Mouse (Mus musculus) C2C12 (cell line): ENCODE measurements around the gene Sfxn5.

ENCODE experiments used
- CTCF ChIP-seq: IDR thresholded peaks from one replicate; pipeline ENCODE4 v1.5.1; 2011; ENCODE audit not compliant: control insufficient read depth, insufficient read depth, insufficient read length
- MAX ChIP-seq: IDR thresholded peaks from one replicate; pipeline ENCODE4 v1.6.1; 2011; ENCODE audit warnings: mild to moderate bottlenecking, control low read depth
- MYOD1 ChIP-seq: IDR thresholded peaks from one replicate; pipeline ENCODE4 v1.6.1; 2011; ENCODE audit warnings: low read depth; ENCODE audit not compliant: control insufficient read depth, insufficient read length
- MYOG ChIP-seq: IDR thresholded peaks from one replicate; pipeline ENCODE4 v1.6.1; 2011; ENCODE audit not compliant: control insufficient read depth, insufficient read length; ENCODE audit errors: extremely low read depth
- USF1 ChIP-seq: IDR thresholded peaks from one replicate; pipeline ENCODE4 v1.6.1; 2011; ENCODE audit warnings: low read depth, mild to moderate bottlenecking, control low read depth, moderate library complexity

DNA sequence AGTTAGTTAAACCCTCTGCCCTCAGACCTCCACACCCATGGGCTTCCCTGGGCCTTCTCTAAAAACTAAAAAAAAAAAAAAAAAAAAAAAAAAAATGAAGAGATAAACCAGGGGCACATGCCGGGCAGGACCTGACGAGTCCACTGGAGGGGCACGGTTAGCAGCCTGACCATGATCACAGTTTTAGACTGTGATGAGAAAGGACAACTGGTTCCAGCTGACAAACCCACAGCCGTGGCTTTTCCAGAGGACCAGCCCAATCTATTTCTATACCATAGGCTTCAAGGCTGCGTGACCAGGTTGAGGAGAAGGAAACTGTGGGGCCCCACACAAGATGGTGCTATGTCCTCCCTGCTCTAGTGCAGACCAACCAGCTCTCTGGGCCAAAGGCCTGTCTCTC lies 36.8 kb upstream of the Sfxn5 start:
- no peak for TF ChIP-seq MAX
- no peak for TF ChIP-seq CTCF
- no peak for TF ChIP-seq MYOD1
- no peak for TF ChIP-seq MYOG
- TF ChIP-seq USF1 = no peak
